Mouse (Mus musculus) brain, adult 2 months (tissue): ENCODE results near the gene Skor1.

ENCODE experiments used
- DNase-seq: peaks from one replicate; pipeline ENCODE4 v3.0.0; 2011; ENCODE audit warnings: low read depth, low spot score

The Skor1 gene

GRCm38 (mm10) chr9:63150086-63150800 lies 1.5 kb upstream of the Skor1 start:
- no peak for DNase-seq

- DNase-seq, result no peak
Observed at GRCm38 (mm10) chr9:63149372-63149766, 608 bp upstream of the Skor1 start.

GRCm38 (mm10) chr9:63147786-63148409 lies 863 bp downstream of the Skor1 start:
- DNase-seq, result no peak

- no peak for DNase-seq
Observed at GRCm38 (mm10) chr9:63147296-63147695, 1.5 kb downstream of the Skor1 start.

- DNase-seq, result no peak
Observed at GRCm38 (mm10) chr9:63146856-63147274, 1.9 kb downstream of the Skor1 start.

- no peak for DNase-seq
Observed at GRCm38 (mm10) chr9:63146126-63146855, 2.5 kb downstream of the Skor1 start.

- DNase-seq, result no peak
Observed at GRCm38 (mm10) chr9:63145249-63146125, 3.3 kb downstream of the Skor1 start.

GRCm38 (mm10) chr9:63144502-63145248 lies 4.1 kb downstream of the Skor1 start:
- DNase-seq, result no peak

GRCm38 (mm10) chr9:63143641-63144501 lies 4.9 kb downstream of the Skor1 start:
- no peak for DNase-seq

GRCm38 (mm10) chr9:63143227-63143626 lies 5.5 kb downstream of the Skor1 start:
- DNase-seq, result no peak

GRCm38 (mm10) chr9:63142335-63143036 lies 6.3 kb downstream of the Skor1 start:
- DNase-seq, result no peak

GRCm38 (mm10) chr9:63141641-63142334 lies 7.0 kb downstream of the Skor1 start:
- DNase-seq, result no peak

GRCm38 (mm10) chr9:63140211-63140610 lies 8.6 kb downstream of the Skor1 start:
- no peak for DNase-seq

GRCm38 (mm10) chr9:63139661-63140060 lies 9.1 kb downstream of the Skor1 start:
- no peak for DNase-seq

GRCm38 (mm10) chr9:63138481-63138967 lies 10.2 kb downstream of the Skor1 start:
- DNase-seq, result no peak

GRCm38 (mm10) chr9:63137615-63137915 lies 11.2 kb downstream of the Skor1 start:
- no peak for DNase-seq

GRCm38 (mm10) chr9:63136756-63137614 lies 11.8 kb downstream of the Skor1 start:
- no peak for DNase-seq

GRCm38 (mm10) chr9:63136241-63136640 lies 12.5 kb downstream of the Skor1 start:
- no peak for DNase-seq
